Mouse (Mus musculus) limb, embryonic 15.5 days (tissue): ENCODE measurements around the gene Polr3c. TPM values are rescaled to one million over a fixed set of nuclear protein-coding genes. Genes with fewer than 3 reads are reported as not detected.
"Not testable (repeated sequence)": the region's sequence is repeated elsewhere in the genome, so short reads cannot be mapped to it uniquely, and the experiment has no call there.

Experiments used
- ATAC-seq: fragments of 200-750 bp; cut with Nextera tagmentation; 2 replicates; pipeline ENCODE4 v1.8.0; 2017; ENCODE audit warnings: low read depth, moderate TSS enrichment; ENCODE audit not compliant: insufficient number of reproducible peaks, low FRiP score, low TSS enrichment
- H3K27ac ChIP-seq: fragments of 300-500 bp; sonication (generic); 2 replicates; pipeline ENCODE4 v1.5.1; 2015; ENCODE audit warnings: moderate library complexity, mild to moderate bottlenecking, inconsistent platforms
- H3K27me3 ChIP-seq: fragments of 300-500 bp; sonication (generic); 2 replicates; pipeline ENCODE4 v1.6.1; 2015; ENCODE audit warnings: inconsistent platforms
- H3K36me3 ChIP-seq: fragments of 300-500 bp; sonication (generic); 2 replicates; pipeline ENCODE4 v1.6.1; 2015; ENCODE audit warnings: inconsistent platforms
- H3K4me1 ChIP-seq: fragments of 300-500 bp; sonication (generic); 2 replicates; pipeline ENCODE4 v1.6.1; 2015; ENCODE audit warnings: inconsistent platforms
- H3K4me2 ChIP-seq: fragments of 300-500 bp; sonication (generic); 2 replicates; pipeline ENCODE4 v1.6.1; 2015; ENCODE audit warnings: mild to moderate bottlenecking, inconsistent platforms
- H3K4me3 ChIP-seq: fragments of 300-500 bp; sonication (generic); 2 replicates; pipeline ENCODE4 v1.5.1; 2015; ENCODE audit warnings: mild to moderate bottlenecking, inconsistent platforms
- H3K9ac ChIP-seq: fragments of 300-500 bp; sonication (generic); 2 replicates; pipeline ENCODE4 v1.6.1; 2015; ENCODE audit warnings: inconsistent platforms
- H3K9me3 ChIP-seq: fragments of 300-500 bp; sonication (generic); 2 replicates; pipeline ENCODE4 v1.6.1; 2016; ENCODE audit warnings: inconsistent platforms
- WGBS: fragments of 180-500 bp; shearing (Covaris S2); methylation state at CpG from one replicate; pipeline ENCODE4 v1.1.7; 2015; 5-methylcytosine and 5-hydroxymethylcytosine counted together
- polyA plus RNA-seq: library from polyadenylated mRNA; unstranded; fragments of >200 nt; fragmentation: Nextera tagmentation; extraction: Ambion mirVana; gene quantifications from 2 replicates; pipeline ENCODE4 v1.2.1, GENCODE M21; 2015

Polr3c gene
- polyA plus RNA-seq, result 28.0 and 29.7 TPM in 2 replicates

GRCm38 (mm10) chr3:96727343-96727827 is at the start of gene Polr3c, which contains the start of gene Rnf115:
Polr3c (minus strand) TSS chr3:96727628.
Rnf115 (plus strand) TSS chr3:96727664.
- under 1% methylated on average over 48 of the region's 52 CpGs for WGBS
- peak within 1 kb of the TSS; percentile 73 for H3K9ac ChIP-seq
- H3K4me2 ChIP-seq, result peak within 1 kb of the TSS; percentile 52
- peak within 1 kb of the TSS; percentile 87 for H3K4me3 ChIP-seq
- H3K4me1 ChIP-seq, result peaks cover 14% of the 10 kb centered on the region
- H3K27me3 ChIP-seq, result no peaks in the 10 kb centered on the region
- H3K27ac ChIP-seq, result peak within 1 kb of the TSS; percentile 92
- H3K36me3 ChIP-seq, result peaks cover 16% of the 10 kb centered on the region
- H3K9me3 ChIP-seq, result no peaks in the 10 kb centered on the region
- ATAC-seq, result peak; percentile 96

- H3K9me3 ChIP-seq, result no peaks in the 10 kb centered on the region
- H3K4me3 ChIP-seq, result no peak overlapping the region
- ATAC-seq, result no peak
- H3K9ac ChIP-seq, result no peak overlapping the region
- WGBS, result 67% methylated on average over 3 of the region's 3 CpGs
- no peak overlapping the region for H3K27ac ChIP-seq
- H3K4me2 ChIP-seq, result no peak overlapping the region
- peaks cover 3% of the 10 kb centered on the region; the same call in 1 of the 2 replicates for H3K36me3 ChIP-seq
- H3K27me3 ChIP-seq, result no peaks in the 10 kb centered on the region
- no peaks in the 10 kb centered on the region for H3K4me1 ChIP-seq
These were observed 49.7 kb upstream of the Polr3c start for GRCm38 (mm10) chr3:96777120-96777519.

GRCm38 (mm10) chr3:96772949-96773348 is 45.5 kb upstream of the Polr3c start:
- no peak overlapping the region for H3K27ac ChIP-seq
- 71% methylated on average over 1 of the region's 1 CpGs for WGBS
- H3K27me3 ChIP-seq, result no peaks in the 10 kb centered on the region
- no peak overlapping the region for H3K9ac ChIP-seq
- H3K9me3 ChIP-seq, result no peaks in the 10 kb centered on the region
- H3K4me1 ChIP-seq, result no peaks in the 10 kb centered on the region
- H3K36me3 ChIP-seq, result peaks cover 3% of the 10 kb centered on the region; the same call in 1 of the 2 replicates
- no peak overlapping the region for H3K4me3 ChIP-seq
- no peak overlapping the region for H3K4me2 ChIP-seq
- no peak for ATAC-seq

- Histone ChIP-seq H3K9ac (no peak overlapping the region), H3K27ac (no peak overlapping the region), H3K4me2 (no peak overlapping the region), H3K4me3 (no peak overlapping the region), H3K36me3 (0 out of 2 replicates have a peak, but pooled peaks cover 4% of the 10 kb centered on the region), H3K4me1 (no peaks in the 10 kb centered on the region), H3K27me3 (no peaks in the 10 kb centered on the region), H3K9me3 (no peaks in the 10 kb centered on the region)
- no peak for ATAC-seq
- 87% methylated on average over 5 of the region's 5 CpGs for WGBS
These were observed 42.5 kb upstream of the Polr3c start for GRCm38 (mm10) chr3:96769971-96770370.

- Histone ChIP-seq H3K4me2 (no peak overlapping the region), H3K36me3 (0 out of 2 replicates have a peak, but pooled peaks cover 4% of the 10 kb centered on the region), H3K27ac (no peak overlapping the region), H3K4me1 (no peaks in the 10 kb centered on the region), H3K4me3 (no peak overlapping the region), H3K9me3 (no peaks in the 10 kb centered on the region), H3K27me3 (no peaks in the 10 kb centered on the region), H3K9ac (no peak overlapping the region)
- WGBS, result 91% methylated on average over 1 of the region's 1 CpGs
- ATAC-seq, result no peak
These were observed 37.1 kb upstream of the Polr3c start for GRCm38 (mm10) chr3:96764528-96764927.

GRCm38 (mm10) chr3:96759695-96760094 is 32.3 kb upstream of the Polr3c start:
- Histone ChIP-seq H3K4me1 (no peaks in the 10 kb centered on the region), H3K27me3 (no peaks in the 10 kb centered on the region), H3K9ac (no peak overlapping the region), H3K4me2 (no peak overlapping the region), H3K36me3 (peaks cover 8% of the 10 kb centered on the region; the same call in 1 of the 2 replicates), H3K4me3 (no peak overlapping the region), H3K27ac (no peak overlapping the region), H3K9me3 (no peaks in the 10 kb centered on the region)
- no peak for ATAC-seq
- WGBS, result 91% methylated on average over 4 of the region's 4 CpGs

GRCm38 (mm10) chr3:96757691-96758090 is 30.3 kb upstream of the Polr3c start:
- H3K9me3 ChIP-seq, result no peaks in the 10 kb centered on the region
- H3K27me3 ChIP-seq, result no peaks in the 10 kb centered on the region
- no peak overlapping the region for H3K4me2 ChIP-seq
- peaks cover 8% of the 10 kb centered on the region; the same call in 1 of the 2 replicates for H3K36me3 ChIP-seq
- 75% methylated on average over 7 of the region's 7 CpGs for WGBS
- no peaks in the 10 kb centered on the region for H3K4me1 ChIP-seq
- H3K9ac ChIP-seq, result no peak overlapping the region
- no peak for ATAC-seq
- H3K27ac ChIP-seq, result no peak overlapping the region
- H3K4me3 ChIP-seq, result no peak overlapping the region

GRCm38 (mm10) chr3:96755935-96756334 is 28.5 kb upstream of the Polr3c start:
- H3K4me1 ChIP-seq, result no peaks in the 10 kb centered on the region
- H3K4me3 ChIP-seq, result no peak overlapping the region
- no peak for ATAC-seq
- H3K9ac ChIP-seq, result no peak overlapping the region
- no peaks in the 10 kb centered on the region for H3K9me3 ChIP-seq
- H3K36me3 ChIP-seq, result peaks cover 8% of the 10 kb centered on the region; the same call in 1 of the 2 replicates
- no peaks in the 10 kb centered on the region for H3K27me3 ChIP-seq
- no peak overlapping the region for H3K27ac ChIP-seq
- 80% methylated on average over 1 of the region's 1 CpGs for WGBS
- no peak overlapping the region for H3K4me2 ChIP-seq

- Histone ChIP-seq H3K4me3 (no peak overlapping the region), H3K4me1 (no peaks in the 10 kb centered on the region), H3K9ac (no peak overlapping the region), H3K9me3 (no peaks in the 10 kb centered on the region), H3K27me3 (no peaks in the 10 kb centered on the region), H3K27ac (no peak overlapping the region), H3K4me2 (no peak overlapping the region), H3K36me3 (no peaks in the 10 kb centered on the region)
- 51% methylated on average over 1 of the region's 1 CpGs for WGBS
- ATAC-seq, result no peak
These were observed 19.4 kb upstream of the Polr3c start for GRCm38 (mm10) chr3:96746829-96747228.

GRCm38 (mm10) chr3:96744348-96744747 is 16.9 kb upstream of the Polr3c start:
- WGBS, result 94% methylated on average over 3 of the region's 3 CpGs
- no peak for ATAC-seq
- no peaks in the 10 kb centered on the region for H3K9me3 ChIP-seq
- H3K27ac ChIP-seq, result no peak overlapping the region
- no peak overlapping the region for H3K4me2 ChIP-seq
- no peak overlapping the region for H3K4me3 ChIP-seq
- H3K4me1 ChIP-seq, result no peaks in the 10 kb centered on the region
- no peaks in the 10 kb centered on the region for H3K36me3 ChIP-seq
- H3K27me3 ChIP-seq, result no peaks in the 10 kb centered on the region
- no peak overlapping the region for H3K9ac ChIP-seq

GRCm38 (mm10) chr3:96740279-96740678 is 12.9 kb upstream of the Polr3c start:
- H3K4me1 ChIP-seq, H3K9ac ChIP-seq, H3K27ac ChIP-seq, H3K9me3 ChIP-seq, H3K27me3 ChIP-seq, H3K4me2 ChIP-seq, ATAC-seq, H3K4me3 ChIP-seq, H3K36me3 ChIP-seq: not testable (repeated sequence)

- ATAC-seq, result no peak
- H3K9me3 ChIP-seq, result no peaks in the 10 kb centered on the region
- no peak overlapping the region for H3K27ac ChIP-seq
- H3K4me2 ChIP-seq, result no peak overlapping the region
- no peaks in the 10 kb centered on the region for H3K36me3 ChIP-seq
- 83% methylated on average over 1 of the region's 1 CpGs for WGBS
- H3K9ac ChIP-seq, result no peak overlapping the region
- peaks cover 3% of the 10 kb centered on the region; the same call in 1 of the 2 replicates for H3K4me1 ChIP-seq
- no peak overlapping the region for H3K4me3 ChIP-seq
- H3K27me3 ChIP-seq, result no peaks in the 10 kb centered on the region
These were observed 10.6 kb upstream of the Polr3c start for GRCm38 (mm10) chr3:96737995-96738394.
